Mouse (Mus musculus): Measurements from ENCODE around the gene Klk9.

The Klk9 gene

DNA sequence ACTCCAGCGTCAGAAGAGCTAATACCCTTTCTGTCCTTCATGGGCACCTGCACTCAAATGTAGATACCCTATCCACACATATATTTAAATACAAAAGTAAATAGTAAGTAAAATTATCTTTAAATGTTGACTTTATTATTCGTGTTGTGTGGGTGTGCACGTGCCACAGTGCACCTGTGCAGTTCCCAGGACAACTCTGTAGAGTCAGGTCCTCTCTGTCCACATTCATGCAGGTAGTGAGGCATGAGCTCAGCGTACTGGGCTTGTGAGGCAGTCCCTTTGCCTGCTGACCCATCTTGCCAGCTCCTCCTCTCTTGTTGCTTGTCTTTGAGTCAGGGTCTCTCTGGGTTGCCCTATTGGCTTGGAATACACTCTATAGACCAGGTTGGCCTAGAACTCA, 36.0 kb downstream of the Klk9 start:
- no peak for TF ChIP-seq GATA4 (IDR thresholded peaks at IDR 0.05; ENCODE audit: insufficient replicate concordance, low read length)

DNA sequence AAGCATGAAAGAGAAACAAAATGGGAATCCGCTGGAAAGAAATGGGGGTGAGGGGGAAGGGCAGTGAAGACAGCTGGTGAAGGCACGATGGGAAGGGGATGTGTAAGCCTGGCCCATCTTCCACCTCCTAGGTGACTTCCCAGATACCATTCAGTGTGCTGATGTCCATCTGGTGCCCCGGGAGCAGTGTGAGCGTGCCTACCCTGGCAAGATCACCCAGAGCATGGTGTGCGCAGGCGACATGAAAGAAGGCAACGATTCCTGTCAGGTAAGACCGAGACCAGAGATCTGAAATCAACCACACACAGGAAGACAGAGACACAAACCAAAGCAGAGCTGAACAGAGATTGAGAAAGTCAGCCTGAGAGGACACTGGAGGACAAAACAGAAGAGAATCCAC, 37.3 kb downstream of the Klk9 start:
- TF ChIP-seq GATA4 (IDR thresholded peaks at IDR 0.05; ENCODE audit: insufficient replicate concordance, low read length): no peak

DNA sequence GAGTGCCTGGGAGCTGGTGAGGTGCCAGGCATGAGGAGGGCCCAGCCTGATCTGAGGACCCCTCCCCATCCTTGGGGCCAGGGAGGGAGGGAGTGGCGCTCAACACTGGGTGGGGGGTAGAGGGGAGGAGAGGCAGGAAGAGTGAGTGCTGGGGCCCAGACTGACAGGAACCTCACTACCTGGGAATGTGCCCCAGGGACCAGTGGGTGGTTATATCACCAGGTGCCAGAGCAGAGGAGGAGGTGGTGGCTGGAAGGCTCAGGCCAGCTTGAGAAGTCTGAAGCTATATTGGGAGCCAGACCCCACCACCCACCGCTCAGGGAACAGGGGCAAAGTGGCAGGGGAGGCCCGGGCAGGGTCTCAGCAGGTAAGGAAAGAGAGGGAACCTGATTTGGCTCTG, 50.0 kb downstream of the Klk9 start, which contains the start of gene Klk5:
Gene Klk5 (plus strand): TSS at position 271 of the 400 bp plus-strand sequence.
- no peak for TF ChIP-seq GATA4 (IDR thresholded peaks at IDR 0.05; ENCODE audit: insufficient replicate concordance, low read length)

DNA sequence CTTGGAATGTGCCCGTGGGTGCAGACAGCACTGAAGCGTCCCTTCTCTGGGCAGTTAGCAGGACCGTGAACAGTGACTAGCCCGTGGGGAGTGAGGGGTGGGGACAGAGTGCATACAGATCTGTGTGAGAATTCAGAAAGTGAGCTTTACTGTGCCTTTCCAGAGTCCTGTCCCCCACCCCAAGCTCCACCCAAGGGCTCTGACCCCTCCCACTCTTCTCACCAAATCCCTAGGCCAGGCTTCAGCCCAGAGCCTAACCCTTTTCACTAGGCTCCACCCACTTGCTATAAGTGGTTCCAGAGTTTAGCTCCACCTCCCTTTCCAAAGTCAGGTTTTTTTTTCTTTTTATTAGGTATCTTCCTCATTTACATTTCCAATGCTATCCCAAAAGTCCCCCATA, 52.1 kb downstream of the Klk9 start:
- no peak for TF ChIP-seq GATA4 (IDR thresholded peaks at IDR 0.05; ENCODE audit: insufficient replicate concordance, low read length)
